Mouse (Mus musculus) frontal cortex, postnatal 25 days (tissue): ENCODE results near the gene Vmn1r168.
"Not testable (repeated sequence)": the region's sequence is repeated elsewhere in the genome, so short reads cannot be mapped to it uniquely, and the experiment has no call there.

ENCODE experiments used
- DNase-seq, 2 experiments: peaks; one replicate each; pipeline ENCODE4 v3.0.0; 2022; ENCODE audit warnings: low spot score in 2 of 2

Vmn1r168 gene

DNA sequence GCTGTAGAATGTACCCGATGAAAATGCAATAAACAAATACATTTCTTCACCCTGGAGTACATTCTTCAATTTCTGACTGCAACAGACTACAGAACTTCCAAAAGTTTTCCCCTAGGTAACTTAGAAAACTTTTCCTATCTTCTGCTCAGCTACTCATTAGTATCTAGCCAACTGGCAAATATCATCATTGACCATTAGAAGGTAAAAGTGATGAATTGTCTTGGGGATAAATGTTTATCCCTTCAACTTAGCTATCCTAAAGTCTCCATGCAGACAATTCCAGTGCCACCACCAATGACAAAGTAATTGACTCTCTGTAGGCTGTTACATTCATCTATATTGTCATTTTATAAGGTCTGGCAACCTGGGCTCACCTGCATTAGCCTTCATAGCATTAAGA, at the start of gene Vmn1r168:
Gene Vmn1r168, plus strand, starts transcription at position 301 of the 400 bp plus-strand sequence.
- DNase-seq = not testable (repeated sequence)

DNA sequence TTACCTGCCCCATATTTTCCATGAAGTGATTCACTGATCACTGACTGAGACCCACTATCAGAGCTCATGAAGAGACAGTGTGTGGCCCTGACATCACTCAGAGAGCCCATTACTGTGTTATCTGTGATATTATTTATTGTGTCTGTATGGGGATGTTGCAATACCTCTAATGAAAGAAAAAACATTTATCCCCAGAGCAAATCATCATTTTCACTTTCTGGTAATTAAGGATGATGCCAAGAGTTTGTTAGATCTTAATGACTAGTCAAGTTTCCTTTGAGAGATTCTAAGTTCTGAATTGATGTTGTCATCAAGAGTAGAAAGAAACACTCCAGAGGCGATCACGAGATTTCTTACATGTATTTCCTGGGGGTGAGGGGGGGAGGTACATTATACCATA, 32.4 kb upstream of the Vmn1r168 start, which contains the start of gene Vmn1r167:
Gene Vmn1r167, minus strand, starts transcription at position 101 of the 400 bp plus-strand sequence.
- DNase-seq = not testable (repeated sequence)

- not testable (repeated sequence) for DNase-seq
Measured at GRCm38 (mm10) chr7:23575226-23575625, 35.7 kb downstream of the Vmn1r168 start, which contains the start of gene Vmn1r169. Vmn1r169 (plus strand) TSS chr7:23575526.
